Mouse (Mus musculus) heart, postnatal 4 days (tissue): Measurements from ENCODE around the gene Abca6. TPM values are rescaled to one million over a fixed set of nuclear protein-coding genes. Genes with fewer than 3 reads are reported as not detected.
A peak's percentile ranks its signal among the peaks of the same experiment; 100 is the strongest.

Experiments
- DNase-seq: peaks from one replicate; pipeline ENCODE4 v3.0.0; 2021
- total RNA-seq, 2 experiments: library from RNA; stranded (reverse); gene quantifications; 2 replicates each; pipeline ENCODE4 v1.2.3; 2021

The Abca6 gene
- total RNA-seq, 2 experiments from 2014 or later: 4.1 to 5.6 TPM

DNA sequence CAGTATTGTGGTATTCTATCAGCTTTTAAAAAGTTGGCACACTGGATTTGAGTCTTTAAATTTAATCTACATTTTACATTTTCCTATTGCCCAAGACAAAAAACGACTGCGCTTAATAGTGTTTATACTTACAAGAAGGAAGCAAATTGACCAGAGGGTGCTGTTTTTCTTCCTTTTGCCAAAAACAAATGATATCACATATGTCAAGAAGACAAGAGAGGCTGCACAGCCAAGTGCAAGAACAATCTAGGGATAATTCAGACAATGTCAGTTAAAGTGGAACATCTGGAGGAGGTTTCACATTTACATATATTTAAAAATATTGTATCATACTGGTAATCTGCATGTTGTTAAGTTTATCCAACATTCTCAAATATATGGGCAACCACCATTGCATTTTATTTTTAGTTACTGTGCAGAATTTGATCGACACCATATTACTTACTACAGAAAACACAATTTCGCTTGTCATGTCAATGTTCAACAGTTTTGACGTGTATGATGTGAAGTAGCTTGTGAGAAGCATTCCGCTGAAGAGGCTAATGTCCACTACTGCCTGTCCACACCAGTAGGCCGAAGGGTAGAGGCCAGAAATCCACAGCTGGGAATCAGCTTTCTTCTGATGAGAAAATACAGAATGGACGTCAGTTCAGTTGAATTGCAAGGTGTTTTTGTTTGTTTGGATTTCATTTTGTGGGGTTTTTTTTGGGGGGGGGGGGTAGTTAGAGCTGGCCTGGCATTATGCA, 54.8 kb downstream of the Abca6 start:
- DNase-seq: no peak

DNA sequence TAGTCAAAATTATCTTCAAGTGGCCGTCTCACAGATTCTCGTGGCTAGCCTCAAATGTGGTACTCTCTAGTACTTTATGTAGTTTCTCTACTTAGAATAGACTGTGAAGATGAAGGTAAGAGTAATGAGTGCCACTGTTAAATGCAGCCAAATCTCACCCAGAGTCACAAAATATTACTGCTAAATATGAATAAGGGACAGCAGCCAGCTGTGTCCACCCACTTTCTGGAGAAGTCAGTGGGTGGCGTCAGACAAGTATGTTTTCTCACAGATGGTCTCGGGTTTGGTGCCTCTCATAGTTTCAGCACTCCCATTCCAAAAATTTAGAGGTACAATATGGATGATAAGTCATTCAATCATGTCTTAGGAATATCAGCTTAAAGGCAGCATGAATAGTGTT, 56.3 kb downstream of the Abca6 start:
- no peak for DNase-seq

DNA sequence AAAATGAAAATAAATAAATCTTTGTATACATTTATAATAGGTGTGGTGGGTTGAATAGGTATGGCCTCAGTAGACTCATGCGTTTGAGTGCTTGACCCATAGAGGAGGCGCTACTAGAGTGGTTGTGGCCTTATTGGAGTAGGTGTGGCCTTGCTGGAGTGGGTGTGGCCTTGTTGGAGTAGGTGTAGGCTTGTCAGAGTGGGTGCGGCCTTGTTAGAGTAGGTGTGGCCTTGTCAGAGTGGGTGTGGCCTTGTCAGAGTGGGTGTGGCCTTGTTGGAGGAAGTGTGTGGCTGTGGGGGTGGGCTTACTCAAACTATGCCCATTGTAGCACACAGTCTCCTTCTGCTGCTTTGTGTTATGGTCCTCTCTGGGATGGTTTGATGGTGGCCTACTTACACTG, 80.4 kb downstream of the Abca6 start:
- DNase-seq: no peak

DNA sequence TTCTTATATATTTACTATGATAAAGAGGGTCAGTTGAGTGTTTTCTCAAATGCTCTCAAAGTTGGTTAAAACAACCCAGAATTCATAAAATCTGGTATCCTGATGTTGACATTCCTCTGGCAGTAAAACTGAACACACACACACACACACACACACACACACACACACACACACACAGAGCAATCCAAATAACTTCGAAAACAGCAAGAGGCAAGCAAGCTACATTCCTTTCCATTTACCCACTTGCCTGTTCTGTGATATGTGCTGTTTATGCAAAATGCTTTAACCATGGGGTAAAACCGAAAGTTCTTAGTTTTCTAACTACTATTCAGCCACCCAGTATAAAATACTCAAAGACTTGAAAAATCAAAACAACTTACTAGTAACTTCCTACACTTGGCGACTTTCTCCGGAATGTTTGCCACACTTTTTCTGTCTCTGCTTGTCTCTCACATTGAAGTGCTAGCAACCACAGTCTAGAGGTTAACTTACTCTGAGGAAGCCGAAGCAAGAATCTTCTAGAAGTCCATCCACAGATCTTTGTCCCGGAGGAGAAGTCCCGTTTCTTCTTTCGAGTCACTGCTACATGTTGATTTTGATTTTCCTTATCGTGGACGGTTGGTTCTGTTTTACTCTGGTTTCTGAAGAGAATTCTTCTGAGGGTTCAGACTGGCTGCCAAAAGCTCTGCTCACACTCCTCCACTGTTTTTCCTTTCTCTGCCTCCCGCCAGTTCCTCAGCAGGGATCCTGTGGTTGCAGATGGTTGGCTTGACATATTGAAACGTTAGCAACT, 83.9 kb downstream of the Abca6 start, which contains the start of gene Abca9:
Gene Abca9, minus strand, starts transcription at position 738 of the 793 bp plus-strand sequence.
- peak; percentile 37 for DNase-seq

DNA sequence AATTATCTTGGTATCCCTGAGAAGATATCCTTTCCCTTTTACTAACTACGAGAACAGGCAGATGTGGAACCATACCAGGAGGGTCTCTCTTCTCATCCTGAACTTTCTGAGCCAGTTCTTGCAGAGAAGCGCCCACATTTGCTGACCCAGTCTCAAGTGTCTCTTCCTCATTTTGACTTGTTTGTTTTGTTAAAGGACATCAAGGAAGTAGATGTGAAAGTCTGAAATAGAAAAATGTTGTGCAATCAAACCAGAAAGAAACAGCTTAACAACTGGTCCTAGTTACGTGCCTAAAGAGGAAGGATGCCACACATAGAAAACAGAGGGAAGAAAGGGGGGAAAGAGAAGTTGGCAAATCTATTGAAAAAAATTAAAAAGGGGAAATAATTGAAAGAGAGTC, 85.8 kb downstream of the Abca6 start:
- DNase-seq: no peak

DNA sequence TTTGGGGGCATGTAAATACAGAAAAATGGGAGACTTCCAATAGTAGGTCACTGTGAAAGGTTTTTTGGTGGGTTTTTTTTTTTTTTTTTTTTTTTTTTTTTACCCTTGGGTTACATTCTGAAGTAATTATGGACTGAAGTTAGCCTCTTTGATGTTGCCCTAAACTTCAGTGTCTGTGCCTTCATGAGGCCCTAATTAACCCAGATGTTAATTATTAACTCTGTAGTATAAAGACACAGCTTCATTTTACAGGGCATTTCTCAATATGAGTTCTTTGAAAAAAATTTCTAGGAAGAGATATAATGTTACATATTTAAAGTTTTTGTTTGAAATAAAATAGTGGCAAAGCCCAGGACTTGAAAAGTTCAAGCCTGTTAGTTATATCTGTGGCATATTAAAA, 86.2 kb downstream of the Abca6 start:
- DNase-seq: no peak

DNA sequence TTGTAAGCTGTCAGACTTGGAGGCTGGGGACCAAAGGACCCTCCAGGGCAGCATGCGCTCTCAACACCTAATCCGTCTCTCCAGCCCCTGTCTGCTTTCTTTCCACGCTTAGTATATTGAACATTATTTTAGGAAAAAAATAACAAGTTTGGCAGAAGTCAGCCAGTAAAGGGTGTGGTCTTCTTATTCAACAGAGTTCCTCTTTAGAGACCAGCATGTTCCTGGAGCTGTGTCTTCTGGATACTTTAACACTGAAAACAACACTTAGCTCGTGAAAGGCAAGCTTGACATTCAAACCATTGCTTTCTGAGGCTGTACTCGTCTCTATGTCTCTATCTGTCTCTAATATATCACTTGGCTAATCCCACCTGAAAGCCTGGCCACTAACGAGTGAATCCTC, 94.5 kb downstream of the Abca6 start:
- DNase-seq: no peak

DNA sequence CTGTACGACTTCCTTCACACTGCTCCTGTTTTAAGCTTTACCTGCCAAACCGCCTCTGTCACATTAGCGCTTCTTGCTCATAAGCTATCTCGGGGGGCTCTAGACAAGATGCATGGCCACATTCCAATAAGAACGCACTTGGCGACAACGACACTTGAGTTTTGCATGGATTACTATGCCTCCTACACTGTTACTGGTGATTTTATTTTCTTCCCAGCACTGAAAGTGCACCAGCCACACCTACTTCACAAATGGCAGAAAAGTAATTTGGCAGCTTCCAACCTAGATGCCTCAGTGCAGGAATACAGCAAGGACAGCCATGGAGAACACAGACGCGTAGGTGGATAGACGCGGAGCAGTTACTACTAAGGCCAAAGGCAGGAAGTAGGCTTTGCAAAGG, 95.6 kb downstream of the Abca6 start:
- no peak for DNase-seq

DNA sequence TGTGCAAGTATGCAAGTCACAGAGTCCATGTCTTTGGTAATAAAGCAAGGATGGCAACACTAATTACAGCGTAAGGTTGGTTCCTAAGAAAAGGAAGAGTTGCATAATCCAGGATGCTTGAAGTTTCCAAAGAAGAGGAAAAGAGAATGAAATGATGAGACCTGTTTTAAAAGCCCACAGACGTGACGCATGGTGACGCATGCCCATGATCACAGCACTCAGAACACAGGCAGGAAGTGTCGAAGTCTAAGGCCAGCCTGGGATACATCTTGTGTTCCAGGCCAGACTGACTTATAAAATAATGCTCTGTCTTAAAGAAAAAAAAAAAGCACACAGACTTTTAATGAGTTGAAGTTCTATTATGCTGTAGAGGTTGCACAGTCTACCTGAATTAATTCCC, 103.9 kb downstream of the Abca6 start:
- DNase-seq: no peak

DNA sequence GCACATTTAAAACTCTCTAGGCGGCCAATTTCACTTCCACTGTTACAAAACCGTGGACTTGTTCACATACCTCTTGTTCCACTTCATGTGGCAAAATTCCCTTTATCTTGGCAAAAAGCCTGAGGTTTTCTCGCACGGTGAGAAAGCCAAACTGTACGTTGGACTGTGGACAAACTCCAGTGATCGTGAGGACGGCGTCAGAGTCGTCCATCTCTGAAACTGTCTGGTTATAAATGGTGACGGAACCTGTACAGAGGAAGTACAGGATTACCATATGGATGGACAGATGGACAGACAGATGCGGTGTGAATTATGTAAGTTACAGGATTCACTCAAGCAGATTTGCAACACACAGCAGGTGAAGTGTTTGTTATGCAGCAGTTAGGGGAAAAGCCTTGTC, 106.2 kb downstream of the Abca6 start:
- no peak for DNase-seq

DNA sequence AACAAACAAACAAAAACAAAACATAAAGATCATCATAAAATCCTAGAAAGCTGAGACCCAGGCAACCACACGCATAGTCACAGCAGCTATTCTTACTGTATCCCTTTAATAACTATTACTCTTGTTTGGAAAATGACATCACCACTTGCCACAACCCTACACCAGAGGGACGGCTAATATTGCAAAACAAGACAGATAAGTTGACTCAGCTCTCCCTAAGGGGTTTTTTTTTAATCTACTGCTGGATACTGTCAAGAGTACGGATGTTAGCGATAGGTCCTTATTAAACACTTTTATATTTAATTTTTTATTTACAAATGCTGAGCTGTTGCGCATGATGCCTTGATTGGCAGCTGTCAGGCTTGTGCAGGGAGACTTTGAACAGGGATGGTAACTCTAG, 120.8 kb downstream of the Abca6 start:
- no peak for DNase-seq

Other genes with a start within 250 kb of the Abca6 start
- gene Abca8a, start 155.8 kb downstream of the Abca6 start, total RNA-seq: 10 to 100 TPM; 32.2 TPM
- 10 to 100 TPM; 11.3 to 12.2 TPM for gene Abca9, start 83.6 kb downstream of the Abca6 start, total RNA-seq
- 10 to 100 TPM; 12.6 to 13.6 TPM for gene Abca5, start 85.9 kb upstream of the Abca6 start, total RNA-seq
- gene Map2k6, start 147.3 kb upstream of the Abca6 start, total RNA-seq: 10 to 100 TPM; 11.8 to 15.0 TPM